Mouse (Mus musculus) right cerebral cortex, adult 18-20 months (tissue): Measurements from ENCODE around the gene 4931428F04Rik.
"Not testable (repeated sequence)": the region's sequence is repeated elsewhere in the genome, so short reads cannot be mapped to it uniquely, and the experiment has no call there.

ENCODE experiments used
- DNase-seq: peaks from one replicate; pipeline ENCODE4 v3.0.0; 2022; ENCODE audit warnings: mixed read lengths

Gene 4931428F04Rik

GRCm38 (mm10) chr8:105306146-105306691 is 16.6 kb upstream of the 4931428F04Rik start:
- DNase-seq: no peak

GRCm38 (mm10) chr8:105305211-105306145 is 15.8 kb upstream of the 4931428F04Rik start, which contains the start of gene Elmo3:
Elmo3 (plus strand) TSS chr8:105305601.
- DNase-seq: no peak

- DNase-seq: no peak
Observed at GRCm38 (mm10) chr8:105304325-105305210, 14.9 kb upstream of the 4931428F04Rik start.

DNA sequence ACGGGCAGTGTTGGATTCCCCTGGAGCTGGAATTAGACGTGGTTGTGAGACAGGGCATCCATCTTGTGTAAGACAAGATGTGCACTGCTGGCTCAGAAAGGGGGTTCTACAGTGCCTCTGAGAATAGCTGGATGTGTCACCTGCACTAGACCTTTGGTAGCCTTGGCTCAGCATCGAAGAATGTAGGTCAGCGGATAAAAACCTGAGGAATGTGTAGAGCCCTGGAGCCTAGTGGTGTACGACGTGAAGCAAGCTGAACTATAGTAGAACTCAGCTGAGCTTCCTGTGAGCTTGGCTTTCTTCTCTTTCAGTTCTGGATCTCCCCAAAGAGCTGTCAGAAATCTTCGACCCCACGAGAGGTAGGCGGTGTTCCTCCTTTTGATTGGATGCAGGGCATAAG is 14.2 kb upstream of the 4931428F04Rik start:
- no peak for DNase-seq

- no peak for DNase-seq
Observed at GRCm38 (mm10) chr8:105303396-105303795, 13.7 kb upstream of the 4931428F04Rik start.

- no peak for DNase-seq
Observed at GRCm38 (mm10) chr8:105299962-105300361, 10.3 kb upstream of the 4931428F04Rik start.

DNA sequence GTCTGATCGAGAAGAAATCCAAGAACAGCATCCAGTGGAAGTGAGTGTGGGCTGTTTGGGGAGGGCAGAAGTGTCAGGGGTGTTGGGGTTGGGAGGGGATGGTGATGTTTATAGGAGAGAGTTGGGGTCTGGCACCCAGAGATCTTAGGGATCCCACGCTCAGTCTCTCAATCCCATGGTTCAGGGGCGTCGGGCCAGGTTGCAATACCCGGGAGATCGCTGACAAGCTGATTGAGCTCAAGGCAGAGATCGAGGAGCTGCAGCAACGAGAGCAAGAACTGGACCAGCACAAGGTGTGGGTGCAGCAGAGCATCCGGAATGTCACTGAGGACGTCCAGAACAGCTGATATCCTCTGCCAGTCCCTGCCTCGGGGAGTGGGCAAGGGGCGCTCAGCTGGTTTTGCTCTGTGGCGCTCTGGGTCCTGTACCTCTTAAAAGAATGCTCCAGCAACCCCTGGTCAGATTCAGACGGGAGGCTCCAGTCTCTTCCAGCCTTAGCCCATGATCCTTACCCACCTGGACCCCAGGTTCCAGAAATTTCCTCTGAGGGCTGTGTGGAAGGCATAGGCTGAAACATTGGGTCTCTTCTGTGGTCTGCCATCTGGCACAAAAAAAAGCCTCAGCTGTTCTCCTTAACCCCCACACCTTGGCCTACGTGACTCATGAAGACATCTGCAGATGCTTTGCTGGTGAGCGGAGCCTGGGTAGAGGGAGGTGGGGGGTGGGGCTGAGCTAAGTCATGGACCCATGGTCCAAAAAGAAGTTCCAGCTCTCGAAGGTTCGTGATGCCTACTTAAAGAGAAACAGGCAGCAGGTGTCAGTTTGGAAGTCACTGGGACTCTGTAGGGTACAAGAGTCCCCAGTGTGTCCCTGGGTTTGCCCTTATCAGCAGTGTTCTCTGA is 8.9 kb upstream of the 4931428F04Rik start:
- DNase-seq: no peak

DNA sequence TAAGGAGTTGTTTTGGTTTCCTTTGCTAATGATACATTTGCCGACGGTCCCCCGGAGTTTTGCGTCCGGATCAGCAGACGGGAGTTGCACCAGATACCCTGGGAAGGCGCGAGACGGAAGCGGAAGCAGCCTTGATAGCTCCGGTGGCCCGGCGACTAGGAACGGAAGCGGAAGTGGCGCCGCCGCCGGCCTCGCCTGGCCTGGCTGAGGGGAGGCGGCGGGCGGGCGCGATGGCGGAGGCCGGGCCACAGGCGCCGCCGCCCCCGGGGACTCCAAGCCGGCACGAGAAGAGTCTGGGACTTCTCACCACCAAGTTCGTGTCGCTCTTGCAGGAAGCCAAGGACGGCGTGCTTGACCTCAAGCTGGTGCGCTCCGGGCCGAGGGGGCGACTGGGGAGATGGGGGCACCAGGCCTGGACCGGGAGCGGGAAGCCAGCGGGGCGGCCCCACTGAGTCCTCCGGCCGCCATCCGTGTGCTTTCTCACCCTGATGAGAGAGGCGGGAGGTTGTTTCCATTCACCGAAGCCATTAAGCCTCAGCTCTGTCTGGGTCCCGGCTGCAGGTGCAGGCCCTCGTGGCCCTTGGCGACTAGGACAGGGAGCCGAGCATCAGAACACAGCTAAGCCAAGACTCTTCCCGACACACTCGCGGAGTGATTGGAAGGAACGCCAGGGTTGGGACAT is 8.0 kb upstream of the 4931428F04Rik start, which contains the start of gene E2f4:
Gene E2f4, plus strand, starts transcription at position 153 of the 682 bp plus-strand sequence.
- DNase-seq: peak; percentile 96

- no peak for DNase-seq
Observed at GRCm38 (mm10) chr8:105295895-105296573, 6.4 kb upstream of the 4931428F04Rik start, which contains the start of gene Exoc3l. Exoc3l (minus strand) TSS chr8:105296101.

- DNase-seq: no peak
Observed at GRCm38 (mm10) chr8:105295256-105295655, 5.6 kb upstream of the 4931428F04Rik start.

DNA sequence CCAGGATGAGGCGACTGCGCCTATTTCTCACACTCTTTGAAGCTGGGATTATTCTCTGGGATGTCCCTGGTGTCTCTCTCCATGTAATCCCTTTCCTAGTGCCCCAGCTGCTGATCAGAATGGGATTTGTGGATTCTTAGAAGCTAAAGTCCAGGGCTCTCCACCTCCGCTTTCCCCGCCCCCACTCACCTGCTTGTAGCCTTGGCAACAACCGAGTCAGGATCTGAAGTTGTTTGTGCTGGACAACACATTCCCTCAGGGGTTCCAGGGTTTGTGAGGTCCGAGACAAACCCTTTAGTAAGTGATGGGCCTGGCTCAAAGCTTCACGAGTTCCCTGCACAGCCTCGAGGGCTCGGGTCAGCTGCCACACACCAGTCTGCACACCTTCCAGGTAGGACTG is 5.1 kb upstream of the 4931428F04Rik start:
- DNase-seq: no peak

- no peak for DNase-seq
Observed at GRCm38 (mm10) chr8:105293405-105293804, 3.7 kb upstream of the 4931428F04Rik start.

DNA sequence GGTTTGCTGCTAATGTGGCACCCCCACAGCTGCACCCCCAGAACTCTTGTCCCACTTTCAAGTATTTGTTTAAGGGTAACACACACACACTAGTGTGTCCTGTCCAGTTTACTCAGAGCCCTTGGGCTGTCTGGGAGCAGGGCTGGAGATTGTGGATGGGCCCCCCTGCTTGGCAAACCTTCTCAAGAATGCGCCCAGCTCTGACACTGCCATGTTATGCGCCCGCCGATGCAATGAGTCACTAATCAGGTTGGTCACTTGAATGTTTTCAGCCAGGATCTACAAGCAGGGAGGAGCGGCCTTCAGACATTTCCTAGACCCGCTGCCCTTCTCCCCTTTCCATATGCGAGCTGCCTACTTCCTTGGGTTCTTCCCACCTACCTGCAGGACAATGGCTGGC is 2.8 kb upstream of the 4931428F04Rik start:
- no peak for DNase-seq

DNA sequence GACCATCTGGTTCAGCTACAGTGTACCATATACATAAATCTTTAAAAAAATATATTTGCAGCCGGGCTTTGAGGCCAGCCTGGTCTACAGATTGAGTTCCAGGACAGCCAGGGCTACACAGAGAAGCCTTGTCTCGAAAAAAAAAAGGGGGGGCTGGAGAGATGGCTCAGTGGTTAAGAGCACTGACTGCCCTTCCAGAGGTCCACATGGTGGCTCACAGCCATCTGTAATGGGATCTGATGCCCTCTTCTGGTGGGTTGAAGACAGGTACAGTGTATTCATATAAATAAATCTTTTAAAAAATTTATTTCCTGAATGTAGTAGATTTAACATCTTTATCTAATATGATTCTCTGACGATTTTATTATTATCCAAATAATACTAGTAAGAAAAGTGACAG is 2.1 kb upstream of the 4931428F04Rik start:
- not testable (repeated sequence) for DNase-seq

- not testable (repeated sequence) for DNase-seq
Observed at GRCm38 (mm10) chr8:105291364-105291763, 1.7 kb upstream of the 4931428F04Rik start.

- peak; percentile 77 for DNase-seq
Observed at GRCm38 (mm10) chr8:105290554-105291314, 1.1 kb upstream of the 4931428F04Rik start.

DNA sequence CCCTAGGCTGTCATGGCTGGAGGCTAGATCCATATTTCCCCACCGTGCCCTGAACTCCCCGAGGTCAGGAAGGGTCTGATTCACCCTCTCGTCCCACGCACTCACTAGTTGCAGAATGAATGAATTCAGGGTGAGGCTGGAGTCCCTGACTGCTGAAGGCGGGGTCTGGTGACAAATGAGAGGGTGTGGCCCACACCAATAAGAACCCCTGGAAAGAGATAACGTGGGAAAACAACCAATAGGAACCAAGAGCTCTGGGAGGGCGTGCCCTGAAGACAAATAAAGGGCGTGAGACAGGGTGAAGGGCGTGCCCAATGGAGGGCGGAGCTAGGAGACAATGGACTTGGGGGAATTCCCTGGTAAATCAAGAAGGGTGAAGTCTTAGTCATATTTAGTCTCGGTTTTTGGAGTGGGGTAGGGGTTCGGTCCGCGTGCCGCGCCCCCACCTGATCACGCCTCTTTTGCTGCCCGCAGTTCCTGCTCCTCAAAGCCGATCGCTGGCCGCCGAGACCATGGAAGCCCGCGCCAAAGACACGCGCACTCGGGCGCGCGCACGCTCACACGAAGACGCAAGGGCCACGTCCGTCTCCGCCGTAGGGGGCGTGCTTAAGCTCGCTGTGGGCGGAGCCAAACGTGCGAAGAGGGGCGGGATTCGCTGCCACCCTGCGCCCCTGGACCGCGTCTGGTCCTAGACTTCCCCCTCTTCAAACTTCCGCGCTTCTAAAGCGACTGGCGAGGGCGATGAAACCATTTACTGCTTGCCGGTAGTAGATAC is 519 bp downstream of the 4931428F04Rik start:
- DNase-seq: peak; percentile 95

- DNase-seq: no peak
Observed at GRCm38 (mm10) chr8:105288231-105288630, 1.4 kb downstream of the 4931428F04Rik start.

GRCm38 (mm10) chr8:105286907-105287306 is 2.8 kb downstream of the 4931428F04Rik start:
- DNase-seq: no peak
